Mouse (Mus musculus): Measurements from ENCODE around the gene Defb22. TPM values are rescaled to one million over a fixed set of nuclear protein-coding genes. Genes with fewer than 3 reads are reported as not detected.

Gene Defb22
- polyA plus RNA-seq, 1 experiment from 2014 or later: not detected

- 3% methylated on average over 23 of the region's 23 CpGs for WGBS (ENCODE audit: insufficient replicate concordance)
- peak; percentile 66 for ATAC-seq
- no peaks in the 10 kb centered on the region for H3K9me3 ChIP-seq (replicated peaks)
- peak overlapping the region; percentile 41 for H3K4me3 ChIP-seq
- H3K4me1 ChIP-seq: peaks cover 16% of the 10 kb centered on the region
- peak overlapping the region; percentile 68 for H3K4me2 ChIP-seq
- H3K27ac ChIP-seq: no peak overlapping the region
- H3K36me3 ChIP-seq: no peaks in the 10 kb centered on the region
- H3K9ac ChIP-seq: no peak overlapping the region; the same call in 1 of the 2 replicates
- 0 out of 2 replicates have a peak, but pooled peaks cover 4% of the 10 kb centered on the region for H3K27me3 ChIP-seq (replicated peaks)
Observed at GRCm38 (mm10) chr2:152436983-152437860, 52.7 kb downstream of the Defb22 start.

GRCm38 (mm10) chr2:152436405-152436901 lies 53.5 kb downstream of the Defb22 start:
- Histone ChIP-seq H3K4me2 (no peak overlapping the region), H3K9ac (no peak overlapping the region), H3K4me1 (peaks cover 16% of the 10 kb centered on the region), H3K9me3 (replicated peaks) (no peaks in the 10 kb centered on the region), H3K27ac (no peak overlapping the region), H3K27me3 (replicated peaks) (0 out of 2 replicates have a peak, but pooled peaks cover 4% of the 10 kb centered on the region), H3K36me3 (no peaks in the 10 kb centered on the region), H3K4me3 (no peak overlapping the region)
- 62% methylated on average over 7 of the region's 7 CpGs for WGBS (ENCODE audit: insufficient replicate concordance)
- no peak for ATAC-seq

Other genes with a start within 250 kb of the Defb22 start
- 17.9 and 18.4 TPM in 2 replicates for gene Tbc1d20, start 196.3 kb downstream of the Defb22 start, polyA plus RNA-seq (2016; fragmentation: Nextera tagmentation; extraction: Ambion mirVana)
- 67.4 and 69.6 TPM in 2 replicates for gene Rbck1, start 157.5 kb downstream of the Defb22 start, polyA plus RNA-seq (2016; fragmentation: Nextera tagmentation; extraction: Ambion mirVana)
- 6.1 and 7.2 TPM in 2 replicates for gene Trib3, start 146.1 kb downstream of the Defb22 start, polyA plus RNA-seq (2016; fragmentation: Nextera tagmentation; extraction: Ambion mirVana)
- gene Nrsn2, start 113.5 kb downstream of the Defb22 start, polyA plus RNA-seq (2016; fragmentation: Nextera tagmentation; extraction: Ambion mirVana): 0.08 TPM in 1 of 2 replicates, not detected in the other
- gene Sox12, start 92.1 kb downstream of the Defb22 start, polyA plus RNA-seq (2016; fragmentation: Nextera tagmentation; extraction: Ambion mirVana): 3.5 and 3.7 TPM in 2 replicates
- 29.4 and 29.7 TPM in 2 replicates for gene Zcchc3, start 75.1 kb downstream of the Defb22 start, polyA plus RNA-seq (2016; fragmentation: Nextera tagmentation; extraction: Ambion mirVana)
- gene 6820408C15Rik, start 74.6 kb downstream of the Defb22 start, polyA plus RNA-seq (2016; fragmentation: Nextera tagmentation; extraction: Ambion mirVana): 0.27 and 0.35 TPM in 2 replicates
- not detected in 2 replicates for gene Defb23, start 25.5 kb downstream of the Defb22 start, polyA plus RNA-seq (2016; fragmentation: Nextera tagmentation; extraction: Ambion mirVana)
- gene Defb20, start 13.1 kb downstream of the Defb22 start, polyA plus RNA-seq (2016; fragmentation: Nextera tagmentation; extraction: Ambion mirVana): not detected in 2 replicates
- not detected in 2 replicates for gene Defb26, start 21.6 kb upstream of the Defb22 start, polyA plus RNA-seq (2016; fragmentation: Nextera tagmentation; extraction: Ambion mirVana)
- gene Defb28, start 28.1 kb upstream of the Defb22 start, polyA plus RNA-seq (2016; fragmentation: Nextera tagmentation; extraction: Ambion mirVana): not detected in 2 replicates
- not detected in 2 replicates for gene Defb29, start 50.0 kb upstream of the Defb22 start, polyA plus RNA-seq (2016; fragmentation: Nextera tagmentation; extraction: Ambion mirVana)
- gene Gm17416, start 79.2 kb upstream of the Defb22 start, polyA plus RNA-seq (2016; fragmentation: Nextera tagmentation; extraction: Ambion mirVana): not detected in 2 replicates
- gene Defb21, start 82.6 kb upstream of the Defb22 start, polyA plus RNA-seq (2016; fragmentation: Nextera tagmentation; extraction: Ambion mirVana): not detected in 2 replicates
- not detected in 2 replicates for gene Defb19, start 90.2 kb upstream of the Defb22 start, polyA plus RNA-seq (2016; fragmentation: Nextera tagmentation; extraction: Ambion mirVana)
- not detected in 2 replicates for gene Defb45, start 109.3 kb upstream of the Defb22 start, polyA plus RNA-seq (2016; fragmentation: Nextera tagmentation; extraction: Ambion mirVana)
- gene Defb36, start 114.2 kb upstream of the Defb22 start, polyA plus RNA-seq (2016; fragmentation: Nextera tagmentation; extraction: Ambion mirVana): not detected in 2 replicates
- 0.56 TPM in 1 of 2 replicates, not detected in the other for gene Defb25, start 132.9 kb upstream of the Defb22 start, polyA plus RNA-seq (2016; fragmentation: Nextera tagmentation; extraction: Ambion mirVana)
- gene Rem1, start 136.8 kb upstream of the Defb22 start, polyA plus RNA-seq (2016; fragmentation: Nextera tagmentation; extraction: Ambion mirVana): 1.3 and 1.4 TPM in 2 replicates
- gene H13, start 179.3 kb upstream of the Defb22 start, polyA plus RNA-seq (2016; fragmentation: Nextera tagmentation; extraction: Ambion mirVana): 57.5 and 59.1 TPM in 2 replicates
- gene Mcts2, start 196.9 kb upstream of the Defb22 start, polyA plus RNA-seq (2016; fragmentation: Nextera tagmentation; extraction: Ambion mirVana): 26.4 and 27.2 TPM in 2 replicates
- gene Id1, start 246.1 kb upstream of the Defb22 start, polyA plus RNA-seq (2016; fragmentation: Nextera tagmentation; extraction: Ambion mirVana): 28.1 and 30.6 TPM in 2 replicates

All from liver, embryonic 12.5 days (tissue).